ENCODE assay signal across 10 mouse cellular contexts in the genomic region with DNA sequence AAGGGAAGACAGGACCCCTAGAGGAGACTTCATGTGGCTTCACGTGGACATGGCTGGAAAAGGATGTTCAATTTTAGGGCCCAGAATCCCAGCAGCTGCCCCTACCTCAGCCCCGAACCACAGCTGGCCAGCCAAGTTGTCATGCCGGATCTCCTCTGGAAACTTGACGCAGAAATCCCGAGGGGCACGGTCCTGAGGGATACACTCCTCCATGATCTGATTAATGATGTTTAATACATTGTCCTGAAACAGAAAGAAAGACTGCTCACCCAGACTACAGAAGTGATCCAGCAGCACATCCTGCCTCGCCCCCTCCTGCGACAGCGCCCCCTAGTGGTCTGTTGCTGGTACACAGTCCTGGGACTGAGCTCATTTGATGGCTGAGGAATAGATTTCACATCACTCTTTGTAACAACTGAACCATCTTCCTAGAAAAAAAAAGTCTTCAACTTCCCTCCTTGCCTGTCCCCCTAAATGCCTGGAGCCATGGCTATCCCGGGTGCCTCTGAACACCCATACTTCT. TPM values are rescaled to one million over a fixed set of nuclear protein-coding genes. Genes with fewer than 3 reads are reported as not detected.
DNase-seq lines count a peak whose midpoint lies in the region; ATAC-seq and TF ChIP-seq lines count a peak whose summit lies in the region.
"Had no signal": no experiment of that assay in that cellular context is flagged by ENCODE, and none has a peak within 500 bp of the region (broad histone marks: within the 10 kb centered on the region; RNA-seq: fewer than 3 reads in every experiment).

No protein-coding gene starts in this region.

- no peaks in the 10 kb centered on the region for H3K4me1 ChIP-seq in heart, adult 2 months (ENCODE audit: control insufficient read depth, insufficient read depth, low read length)
- H3K4me1 ChIP-seq: liver, embryonic 15.5 days had no signal

- peak; percentile 35 to 50 for DNase-seq in heart, adult 2 months
- no peak for DNase-seq in heart, adult 8-10 months (ENCODE audit: low spot score)
- DNase-seq in 416B (ENCODE audit: low read depth) (peak; percentile 51), NIH3T3 (ENCODE audit: low read depth) (peak; percentile 76)
- peak; percentile 75 for DNase-seq in gastrocnemius, postnatal 10 days
- peak; percentile 85 for DNase-seq in thymus, postnatal 25 days
- no peak for DNase-seq in Muller cell, postnatal 12 days (ENCODE audit: inconsistent ontology term)

- H3K79me2 ChIP-seq in heart, adult 2 months (replicated peaks; ENCODE audit: control insufficient read depth, insufficient read depth, low read length): no peaks in the 10 kb centered on the region

- no peak overlapping the region for H3K27ac ChIP-seq in heart, adult 2 months
- H3K27ac ChIP-seq: liver, embryonic 15.5 days had no signal

- peak; percentile 79 for TF ChIP-seq CTCF in heart, adult 2 months (IDR thresholded peaks at IDR 0.05)

- no peaks in the 10 kb centered on the region for H3K36me3 ChIP-seq in heart, adult 2 months (ENCODE audit: control insufficient read depth, insufficient read depth, low read length)
- H3K36me3 ChIP-seq: liver, embryonic 15.5 days had no signal

- TF ChIP-seq POLR2A in heart, adult 2 months (IDR thresholded peaks at IDR 0.05; ENCODE audit: insufficient read depth, low read depth, low read length): no peak

- no peak overlapping the region for H3K9ac ChIP-seq in heart, adult 2 months (ENCODE audit: low read depth, low read length)
- H3K9ac ChIP-seq: liver, embryonic 15.5 days had no signal

- intact Hi-C loops in heart, adult 2 months (cut with DNase I): no loop called here

- no peak overlapping the region for H3K4me3 ChIP-seq in heart, adult 2 months
- H3K4me3 ChIP-seq: liver, embryonic 15.5 days had no signal

- ATAC-seq in megakaryocyte progenitor cell, adult 5-6 weeks (replicated peaks; ENCODE audit: poor library complexity): peak; percentile 58; the same call in 1 of the 2 replicates

- no peak for TF ChIP-seq EP300 in heart, adult 2 months (IDR thresholded peaks at IDR 0.05; ENCODE audit: insufficient read depth, low read depth, low read length)

- WGBS in heart, adult 2 months: 54% methylated on average over 10 of the region's 10 CpGs

- H3K27me3 ChIP-seq in heart, adult 2 months (ENCODE audit: control insufficient read depth, insufficient read depth, low read length): no peaks in the 10 kb centered on the region
- H3K27me3 ChIP-seq: liver, embryonic 15.5 days had no signal

RNA-seq across cellular contexts. Expression of a gene that starts 48.4 kb away (rescaled TPM):
- total RNA-seq in heart, adult 2 months (2021): 10 to 100 TPM; 63.3 to 71.4 TPM
- polyA plus RNA-seq in heart, adult 2 months (2012; rRNA removed): 78.1 and 89.8 TPM in 2 replicates
- total RNA-seq in heart, adult 8-10 months (2022): 10 to 100 TPM; 51.9 to 65.0 (median 59.6) TPM
- total RNA-seq in gastrocnemius, postnatal 10 days (2021): 10 to 100 TPM; 57.0 to 58.8 TPM
- 14.7 and 17.4 TPM in 2 replicates for total RNA-seq in megakaryocyte progenitor cell, adult 5-6 weeks (2015)
- 20.1 and 21.0 TPM in 2 replicates for total RNA-seq in megakaryocyte progenitor cell, adult 5-6 weeks (2017)

RNA-seq across cellular contexts. Expression of a gene that starts 52.3 kb away (rescaled TPM):
- under 1 TPM; 0.65 to 0.75 TPM for total RNA-seq in heart, adult 2 months (2021)
- polyA plus RNA-seq in heart, adult 2 months (2012; rRNA removed): 1.3 and 1.7 TPM in 2 replicates
- 1 to 10 TPM in 2 of 4 experiments, under 1 TPM in 2; 0.57 to 1.1 (median 1.0) TPM for total RNA-seq in heart, adult 8-10 months (2022)
- 1 to 10 TPM; 1.1 to 1.5 TPM for total RNA-seq in gastrocnemius, postnatal 10 days (2021)
- total RNA-seq in megakaryocyte progenitor cell, adult 5-6 weeks (2015): 0.25 and 0.46 TPM in 2 replicates
- 0.04 and 0.10 TPM in 2 replicates for total RNA-seq in megakaryocyte progenitor cell, adult 5-6 weeks (2017)

RNA-seq across cellular contexts. Expression of a gene that starts 52.4 kb away (rescaled TPM):
- not detected for total RNA-seq in heart, adult 2 months (2021)
- not detected in 2 replicates for polyA plus RNA-seq in heart, adult 2 months (2012; rRNA removed)
- not detected for total RNA-seq in heart, adult 8-10 months (2022)
- total RNA-seq in gastrocnemius, postnatal 10 days (2021): under 1 TPM in 1 of 2 experiments, not detected in 1; 0.12 TPM
- total RNA-seq in megakaryocyte progenitor cell, adult 5-6 weeks (2015): not detected in 2 replicates
- not detected in 2 replicates for total RNA-seq in megakaryocyte progenitor cell, adult 5-6 weeks (2017)
- polyA plus RNA-seq: embryonic facial prominence, embryonic 11.5 days; liver, embryonic 15.5 days had no signal

Comparison
In these comparisons a context has a peak if more than half of its experiments do, and no peak if none do; other contexts are left out.
1. DNase-seq: peak in heart, adult 2 months (2 of 2), 416B (single experiment), NIH3T3 (single experiment), gastrocnemius, postnatal 10 days (single experiment) and thymus, postnatal 25 days (single experiment); none in heart, adult 8-10 months (single experiment) and Muller cell, postnatal 12 days (single experiment).